Mouse (Mus musculus) gastrocnemius, postnatal 36 days (tissue): Measurements from ENCODE around the gene Dynlt1f. TPM values are rescaled to one million over a fixed set of nuclear protein-coding genes. Genes with fewer than 3 reads are reported as not detected.

Experiments
- total RNA-seq, 2 experiments: library from RNA; stranded (reverse); gene quantifications; 2 replicates each; pipeline ENCODE4 v1.2.3; 2021

Gene Dynlt1f
- total RNA-seq, 2 experiments from 2014 or later, result 48.9 to 50.1 TPM

Other genes starting within 250 kb of the Dynlt1f start
- gene Dynlt1b, start 225.8 kb downstream of the Dynlt1f start, total RNA-seq, result 10 to 100 TPM; 54.7 to 63.0 TPM
- gene Dynlt1c, start 54.2 kb downstream of the Dynlt1f start, total RNA-seq, result 1 to 10 TPM; 1.6 to 2.7 TPM
- gene Sytl3, start 3.2 kb upstream of the Dynlt1f start, total RNA-seq, result 1 to 10 TPM in 1 of 2 experiments, under 1 TPM in 1; 0.69 to 1.6 TPM
- gene Ezr, start 126.9 kb upstream of the Dynlt1f start, total RNA-seq, result 1 to 10 TPM; 2.1 to 2.5 TPM